Mouse (Mus musculus) hindbrain, embryonic 16.5 days (tissue): ENCODE measurements around the gene Gm20489. TPM values are rescaled to one million over a fixed set of nuclear protein-coding genes. Genes with fewer than 3 reads are reported as not detected.
A peak's percentile ranks its signal among the peaks of the same experiment; 100 is the strongest.

ENCODE experiments used
- ATAC-seq: fragments of 200-750 bp; cut with Nextera tagmentation; 2 replicates; pipeline ENCODE4 v1.8.0; 2017; ENCODE audit warnings: moderate TSS enrichment, moderate library complexity
- H3K27ac ChIP-seq: fragments of 300-500 bp; sonication (generic); 2 replicates; pipeline ENCODE4 v1.5.1; 2014; ENCODE audit warnings: low read depth, mild to moderate bottlenecking, control low read depth, low read length, moderate library complexity
- H3K27me3 ChIP-seq: fragments of 300-500 bp; sonication (generic); replicated peaks from 2 replicates; pipeline ENCODE4 v1.6.1; 2014; ENCODE audit warnings: low read length; ENCODE audit not compliant: control insufficient read depth, insufficient read depth
- H3K36me3 ChIP-seq: fragments of 300-500 bp; sonication (generic); 2 replicates; pipeline ENCODE4 v1.6.1; 2014; ENCODE audit warnings: mild to moderate bottlenecking, low read length, moderate library complexity, mixed read lengths; ENCODE audit not compliant: control insufficient read depth, insufficient read depth
- H3K4me1 ChIP-seq: fragments of 300-500 bp; sonication (generic); 2 replicates; pipeline ENCODE4 v1.6.1; 2014; ENCODE audit warnings: low read depth, low read length; ENCODE audit not compliant: control insufficient read depth, insufficient read depth
- H3K4me2 ChIP-seq: fragments of 300-500 bp; sonication (generic); 2 replicates; pipeline ENCODE4 v1.6.1; 2014; ENCODE audit warnings: mild to moderate bottlenecking, low read length, control low read depth, moderate library complexity
- H3K4me3 ChIP-seq: fragments of 300-500 bp; sonication (generic); 2 replicates; pipeline ENCODE4 v1.5.1; 2014; ENCODE audit warnings: mild to moderate bottlenecking, low read length, control low read depth, moderate library complexity
- H3K9ac ChIP-seq: fragments of 300-500 bp; sonication (generic); 2 replicates; pipeline ENCODE4 v1.6.1; 2014; ENCODE audit warnings: low read depth, mild to moderate bottlenecking, control low read depth, low read length, moderate library complexity
- H3K9me3 ChIP-seq: fragments of 300-500 bp; sonication (generic); 2 replicates; pipeline ENCODE4 v1.6.1; 2014; ENCODE audit warnings: mild to moderate bottlenecking, low read length, moderate library complexity; ENCODE audit not compliant: control insufficient read depth
- WGBS: fragments of 180-500 bp; shearing (Covaris S2); extraction: QIAGEN DNeasy Blood & Tissue Kit; methylation state at CpG from one replicate; pipeline ENCODE4 v1.1.7; 2014; 5-methylcytosine and 5-hydroxymethylcytosine counted together
- polyA plus RNA-seq: library from polyadenylated mRNA; unstranded; fragments of >200 nt; fragmentation: Nextera tagmentation; extraction: Ambion mirVana; gene quantifications from 2 replicates; pipeline ENCODE4 v1.2.1, GENCODE M21; 2015

The Gm20489 gene
- polyA plus RNA-seq, 1 experiment from 2014 or later: not detected

DNA sequence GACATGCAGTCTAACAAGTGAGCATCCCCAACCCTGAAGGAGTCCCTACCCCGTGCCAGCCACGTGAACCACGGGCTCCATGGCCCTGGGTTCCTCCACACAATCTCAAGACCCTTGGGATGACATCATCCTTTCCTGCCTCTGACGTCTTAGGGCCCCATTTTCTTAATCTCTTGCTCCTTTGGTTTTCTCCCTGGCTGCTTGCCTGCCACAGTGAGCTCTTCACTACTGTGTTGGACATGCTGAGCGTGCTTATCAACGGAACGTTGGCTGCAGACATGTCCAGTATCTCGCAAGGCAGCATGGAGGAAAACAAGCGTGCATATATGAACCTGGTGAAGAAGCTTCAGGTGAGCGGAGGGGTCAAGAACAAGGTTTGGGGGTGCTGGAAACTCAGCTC, 21.3 kb upstream of the Gm20489 start:
- Histone ChIP-seq H3K4me3 (no peak overlapping the region), H3K9ac (no peak overlapping the region), H3K4me1 (no peaks in the 10 kb centered on the region), H3K4me2 (no peak overlapping the region), H3K27me3 (no peaks in the 10 kb centered on the region; the same call in 1 of the 2 replicates), H3K36me3 (peaks cover 12% of the 10 kb centered on the region), H3K9me3 (no peaks in the 10 kb centered on the region), H3K27ac (no peak overlapping the region)
- WGBS: 92% methylated on average over 10 of the region's 10 CpGs
- no peak for ATAC-seq

DNA sequence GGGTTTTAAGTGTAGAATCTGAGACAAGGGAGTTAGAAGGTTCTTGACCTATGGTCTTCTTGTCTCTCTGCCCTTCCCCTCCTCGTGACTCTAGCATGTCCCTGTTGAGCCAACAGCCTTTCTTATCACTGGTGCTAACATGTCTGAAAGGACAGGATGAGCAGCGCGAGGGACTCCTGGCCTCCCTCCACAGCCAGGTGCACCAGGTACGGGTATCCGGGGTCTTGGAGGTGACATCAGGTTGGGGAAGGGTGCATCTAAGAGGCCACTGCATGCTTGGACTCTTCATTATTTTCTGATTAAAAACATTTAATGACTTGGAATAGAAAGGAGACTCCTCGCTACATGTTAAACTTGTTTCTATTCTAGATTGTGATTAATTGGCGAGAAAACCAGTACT, 20.2 kb upstream of the Gm20489 start:
- Histone ChIP-seq H3K36me3 (peaks cover 13% of the 10 kb centered on the region), H3K9ac (no peak overlapping the region), H3K4me3 (no peak overlapping the region), H3K27ac (no peak overlapping the region), H3K4me1 (no peaks in the 10 kb centered on the region), H3K9me3 (no peaks in the 10 kb centered on the region), H3K4me2 (no peak overlapping the region), H3K27me3 (no peaks in the 10 kb centered on the region; the same call in 1 of the 2 replicates)
- WGBS: 93% methylated on average over 7 of the region's 7 CpGs
- no peak for ATAC-seq

GRCm38 (mm10) chrX:101288432-101288831, 19.6 kb upstream of the Gm20489 start:
- Histone ChIP-seq H3K9me3 (no peaks in the 10 kb centered on the region), H3K27ac (no peak overlapping the region), H3K36me3 (peaks cover 13% of the 10 kb centered on the region), H3K9ac (no peak overlapping the region), H3K4me1 (no peaks in the 10 kb centered on the region), H3K4me3 (no peak overlapping the region), H3K27me3 (no peaks in the 10 kb centered on the region; the same call in 1 of the 2 replicates), H3K4me2 (no peak overlapping the region)
- no peak for ATAC-seq
- 92% methylated on average over 6 of the region's 6 CpGs for WGBS

DNA sequence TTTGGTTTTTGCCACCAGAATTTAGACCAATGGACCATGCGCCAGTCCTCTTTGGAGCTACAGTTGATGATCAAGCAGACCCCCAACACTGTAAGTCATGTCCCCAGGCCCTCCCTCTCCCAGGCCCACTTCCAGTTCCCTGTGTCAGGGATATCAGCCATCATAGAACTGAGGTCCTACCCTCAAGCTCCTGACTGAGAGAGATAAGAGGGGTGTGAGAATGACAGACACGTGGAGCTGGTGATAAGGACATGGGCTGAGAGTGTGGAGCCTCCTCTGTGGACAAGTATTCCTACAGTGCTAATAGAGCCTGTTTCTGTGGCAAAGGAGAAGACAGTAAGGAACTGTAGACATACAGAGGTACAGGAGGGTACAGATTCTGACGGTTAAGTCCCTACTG, 18.7 kb upstream of the Gm20489 start:
- no peak overlapping the region for H3K4me3 ChIP-seq
- H3K4me1 ChIP-seq: no peaks in the 10 kb centered on the region
- no peaks in the 10 kb centered on the region for H3K9me3 ChIP-seq
- H3K36me3 ChIP-seq: peaks cover 13% of the 10 kb centered on the region
- ATAC-seq: no peak
- no peak overlapping the region for H3K4me2 ChIP-seq
- no peak overlapping the region for H3K27ac ChIP-seq
- WGBS: 89% methylated on average over 3 of the region's 3 CpGs
- H3K9ac ChIP-seq: no peak overlapping the region
- H3K27me3 ChIP-seq: no peaks in the 10 kb centered on the region; the same call in 1 of the 2 replicates

- ATAC-seq: peak; percentile 30; the same call in 1 of the 2 replicates
- Histone ChIP-seq H3K27ac (no peak overlapping the region), H3K36me3 (peaks cover 13% of the 10 kb centered on the region), H3K4me2 (no peak overlapping the region), H3K27me3 (no peaks in the 10 kb centered on the region), H3K9ac (no peak overlapping the region), H3K4me3 (no peak overlapping the region), H3K9me3 (no peaks in the 10 kb centered on the region), H3K4me1 (no peaks in the 10 kb centered on the region)
- 95% methylated on average over 14 of the region's 14 CpGs for WGBS
Measured at GRCm38 (mm10) chrX:101285953-101286670, 17.3 kb upstream of the Gm20489 start.

GRCm38 (mm10) chrX:101285534-101285933, 16.7 kb upstream of the Gm20489 start:
- Histone ChIP-seq H3K4me1 (no peaks in the 10 kb centered on the region), H3K9me3 (no peaks in the 10 kb centered on the region)

DNA sequence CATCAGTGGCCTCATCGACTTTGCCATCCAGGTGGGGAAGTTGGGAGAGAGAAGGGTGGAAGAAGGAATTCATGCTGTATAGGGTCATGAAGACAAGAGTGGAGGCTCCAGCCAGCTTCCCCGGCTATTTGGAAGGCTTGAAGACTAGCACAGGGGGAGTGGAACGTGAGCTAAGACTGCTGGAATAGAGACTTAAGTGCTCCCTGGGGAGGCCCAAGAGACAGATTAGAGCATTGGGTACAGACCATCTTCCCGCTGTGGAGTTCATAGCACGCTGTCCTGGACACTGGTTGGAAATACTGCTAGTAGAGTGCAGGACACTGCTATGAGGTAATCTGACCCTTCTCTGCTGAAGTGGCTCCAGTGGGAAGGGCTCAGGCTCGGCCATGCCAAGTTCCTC, 14.0 kb upstream of the Gm20489 start:
- H3K36me3 ChIP-seq: peaks cover 6% of the 10 kb centered on the region; the same call in 1 of the 2 replicates

More at GRCm38 (mm10) chrX:101285534-101285933, 16.7 kb upstream of the Gm20489 start:
- 29% methylated on average over 6 of the region's 6 CpGs for WGBS
- Histone ChIP-seq H3K4me3 (no peak overlapping the region), H3K36me3 (peaks cover 15% of the 10 kb centered on the region), H3K27me3 (no peaks in the 10 kb centered on the region), H3K27ac (no peak overlapping the region), H3K9ac (no peak overlapping the region), H3K4me2 (no peak overlapping the region)
- ATAC-seq: peak; percentile 68

DNA sequence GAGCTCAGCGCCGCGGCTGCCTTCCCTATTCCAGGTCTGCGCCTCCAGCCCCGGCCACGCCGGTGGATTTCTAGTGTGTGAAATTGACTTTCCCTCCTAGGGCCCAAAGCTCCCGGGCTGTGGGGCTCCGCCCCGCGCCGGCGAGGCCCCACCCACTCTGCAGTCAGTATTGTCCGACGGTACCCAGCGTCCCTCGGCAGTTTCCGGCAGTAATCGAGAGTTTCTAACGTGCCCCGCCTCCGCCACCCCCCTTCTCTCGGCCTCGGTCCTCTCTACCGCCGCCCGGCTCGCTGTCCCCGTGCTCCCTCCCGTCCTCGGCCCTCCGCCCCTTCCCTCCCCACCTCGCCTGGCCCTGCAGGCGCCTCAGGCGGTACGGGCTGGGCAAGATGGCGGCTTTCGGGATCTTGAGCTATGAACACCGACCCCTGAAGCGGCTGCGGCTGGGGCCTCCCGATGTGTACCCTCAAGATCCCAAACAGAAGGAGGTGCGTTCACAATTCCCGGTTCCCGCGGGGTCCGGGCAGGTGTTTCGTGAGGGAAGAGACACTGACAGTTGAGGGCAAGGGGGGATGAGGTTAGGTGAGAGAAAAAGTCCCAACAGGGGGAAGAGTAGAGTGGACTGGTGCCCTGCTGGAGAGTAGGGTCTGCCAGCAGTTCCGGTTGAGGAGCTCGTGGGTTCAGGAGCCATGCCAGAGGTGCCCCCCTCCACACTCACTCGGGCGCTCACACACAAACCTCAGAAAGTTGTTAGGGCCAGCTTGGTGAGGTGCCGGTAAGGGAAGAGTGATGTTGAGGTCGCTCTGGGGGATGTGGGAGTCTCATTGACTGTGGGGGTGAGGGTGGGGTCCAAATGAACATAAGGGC, 5.3 kb upstream of the Gm20489 start, which contains the start of gene Med12:
TSS of gene Med12 (plus strand) at position 156 of the 864 bp plus-strand sequence.
- Histone ChIP-seq H3K27me3 (no peaks in the 10 kb centered on the region), H3K9me3 (no peaks in the 10 kb centered on the region), H3K4me3 (peak within 1 kb of the TSS; percentile 52), H3K27ac (peak within 1 kb of the TSS; percentile 59; the same call in 1 of the 2 replicates), H3K4me2 (peak within 1 kb of the TSS; percentile 54), H3K4me1 (no peaks in the 10 kb centered on the region; the same call in 1 of the 2 replicates), H3K36me3 (no peaks in the 10 kb centered on the region), H3K9ac (peak within 1 kb of the TSS; percentile 66)
- ATAC-seq: peak; percentile 98
- WGBS: 13% methylated on average over 43 of the region's 54 CpGs

More for the DNA sequence above, 14.0 kb upstream of the Gm20489 start:
- 75% methylated on average over 6 of the region's 6 CpGs for WGBS
- no peaks in the 10 kb centered on the region for H3K4me1 ChIP-seq
- no peak overlapping the region for H3K9ac ChIP-seq
- no peak overlapping the region for H3K4me3 ChIP-seq
- no peaks in the 10 kb centered on the region for H3K9me3 ChIP-seq
- no peak overlapping the region for H3K27ac ChIP-seq
- H3K27me3 ChIP-seq: no peaks in the 10 kb centered on the region
- no peak for ATAC-seq
- no peak overlapping the region for H3K4me2 ChIP-seq

- peak overlapping the region; percentile 52 for H3K4me3 ChIP-seq
- peak overlapping the region; percentile 66 for H3K9ac ChIP-seq
- H3K36me3 ChIP-seq: no peaks in the 10 kb centered on the region
- no peak overlapping the region for H3K27ac ChIP-seq
- peak; percentile 5; the same call in 1 of the 2 replicates for ATAC-seq
- no peaks in the 10 kb centered on the region for H3K27me3 ChIP-seq
- WGBS: 15% methylated on average over 6 of the region's 6 CpGs
- H3K4me1 ChIP-seq: no peaks in the 10 kb centered on the region; the same call in 1 of the 2 replicates
- H3K9me3 ChIP-seq: no peaks in the 10 kb centered on the region
- H3K4me2 ChIP-seq: peak overlapping the region; percentile 49
Measured at GRCm38 (mm10) chrX:101273410-101273809, 4.6 kb upstream of the Gm20489 start.
